Mouse (Mus musculus): ENCODE measurements at regions not wholly inside any gene's neighbourhood (a gene's known extent, or its start where the extent isn't known, plus 50 kb on each side); places are given as distances from the start of the nearest gene placed in this dataset.
"Not testable (repeated sequence)": the region's sequence is repeated elsewhere in the genome, so short reads cannot be mapped to it uniquely, and the experiment has no call there.

GRCm38 (mm10) chr16:8914183-8914582 lies 84.3 kb downstream of the 1810013L24Rik start:
- not testable (repeated sequence) for H3K27ac ChIP-seq (ENCODE audit: low read depth, low read length); H3K9me3 ChIP-seq (ENCODE audit: low read length); H3K27me3 ChIP-seq (ENCODE audit: insufficient read depth, low read length); ATAC-seq; H3K4me3 ChIP-seq (ENCODE audit: low read depth, low read length); H3K4me2 ChIP-seq (ENCODE audit: low read depth); H3K36me3 ChIP-seq (ENCODE audit: insufficient read depth); DNase-seq; H3K9ac ChIP-seq; H3K4me1 ChIP-seq (ENCODE audit: insufficient read depth)
- WGBS: 50% methylated on average over 1 of the region's 1 CpGs

GRCm38 (mm10) chr16:8916091-8916490 lies 86.2 kb downstream of the 1810013L24Rik start:
- 0 out of 2 replicates have a peak overlapping the region, but pooled peaks have one; percentile 29 for H3K27ac ChIP-seq (ENCODE audit: low read depth, low read length)
- H3K4me3 ChIP-seq (ENCODE audit: low read depth, low read length): no peak overlapping the region
- no peaks in the 10 kb centered on the region for H3K27me3 ChIP-seq (ENCODE audit: insufficient read depth, low read length)
- WGBS: 39% methylated on average over 6 of the region's 7 CpGs
- H3K36me3 ChIP-seq (ENCODE audit: insufficient read depth): no peaks in the 10 kb centered on the region
- 0 out of 2 replicates have a peak overlapping the region, but pooled peaks have one; percentile 10 for H3K9ac ChIP-seq
- no peaks in the 10 kb centered on the region for H3K4me1 ChIP-seq (ENCODE audit: insufficient read depth)
- peak; percentile 74 for ATAC-seq
- TF ChIP-seq CTCF (IDR thresholded peaks at IDR 0.05; ENCODE audit: low read depth): no peak
- peak; percentile 47 for DNase-seq
- no peaks in the 10 kb centered on the region for H3K9me3 ChIP-seq (ENCODE audit: low read length)
- no peak overlapping the region for H3K4me2 ChIP-seq (ENCODE audit: low read depth)

- H3K36me3 ChIP-seq (ENCODE audit: insufficient read depth): no peaks in the 10 kb centered on the region
- no peak for TF ChIP-seq CTCF (IDR thresholded peaks at IDR 0.05; ENCODE audit: low read depth)
Observed at GRCm38 (mm10) chr16:8918741-8919535, 89.0 kb downstream of the 1810013L24Rik start.

GRCm38 (mm10) chr16:8924732-8925131 lies 94.8 kb downstream of the 1810013L24Rik start:
- H3K36me3 ChIP-seq (ENCODE audit: insufficient read depth): no peaks in the 10 kb centered on the region
- ATAC-seq (no peak), DNase-seq (no peak)
- no peaks in the 10 kb centered on the region for H3K4me1 ChIP-seq (ENCODE audit: insufficient read depth)
- no peak overlapping the region for H3K9ac ChIP-seq
- TF ChIP-seq CTCF (IDR thresholded peaks at IDR 0.05; ENCODE audit: low read depth): no peak
- H3K4me3 ChIP-seq (ENCODE audit: low read depth, low read length): no peak overlapping the region
- H3K27me3 ChIP-seq (ENCODE audit: insufficient read depth, low read length): no peaks in the 10 kb centered on the region
- 82% methylated on average over 4 of the region's 4 CpGs for WGBS
- H3K9me3 ChIP-seq (ENCODE audit: low read length): no peaks in the 10 kb centered on the region
- no peak overlapping the region for H3K27ac ChIP-seq (ENCODE audit: low read depth, low read length)
- no peak overlapping the region for H3K4me2 ChIP-seq (ENCODE audit: low read depth)

More at GRCm38 (mm10) chr16:8918741-8919535, 89.0 kb downstream of the 1810013L24Rik start:
- Histone ChIP-seq H3K4me2 (ENCODE audit: low read depth) (no peak overlapping the region), H3K9ac (no peak overlapping the region), H3K4me3 (ENCODE audit: low read depth, low read length) (no peak overlapping the region), H3K9me3 (ENCODE audit: low read length) (no peaks in the 10 kb centered on the region), H3K27me3 (ENCODE audit: insufficient read depth, low read length) (no peaks in the 10 kb centered on the region), H3K27ac (ENCODE audit: low read depth, low read length) (no peak overlapping the region), H3K4me1 (ENCODE audit: insufficient read depth) (no peaks in the 10 kb centered on the region)
- WGBS: 65% methylated on average over 9 of the region's 9 CpGs
- ATAC-seq (no peak), DNase-seq (no peak)

- Histone ChIP-seq H3K27ac (ENCODE audit: low read depth, low read length) (no peak overlapping the region), H3K27me3 (ENCODE audit: insufficient read depth, low read length) (no peaks in the 10 kb centered on the region), H3K9me3 (ENCODE audit: low read length) (no peaks in the 10 kb centered on the region), H3K36me3 (ENCODE audit: insufficient read depth) (no peaks in the 10 kb centered on the region), H3K9ac (no peak overlapping the region), H3K4me2 (ENCODE audit: low read depth) (no peak overlapping the region), H3K4me3 (ENCODE audit: low read depth, low read length) (no peak overlapping the region), H3K4me1 (ENCODE audit: insufficient read depth) (no peaks in the 10 kb centered on the region)
- no peak for DNase-seq
- TF ChIP-seq CTCF (IDR thresholded peaks at IDR 0.05; ENCODE audit: low read depth): no peak
- ATAC-seq: no peak
Observed at GRCm38 (mm10) chr16:8931961-8932360, 102.1 kb downstream of the 1810013L24Rik start.

GRCm38 (mm10) chr16:8933121-8933520 lies 103.2 kb downstream of the 1810013L24Rik start:
- H3K27me3 ChIP-seq (ENCODE audit: insufficient read depth, low read length): no peaks in the 10 kb centered on the region
- DNase-seq (no peak), ATAC-seq (no peak)
- no peaks in the 10 kb centered on the region for H3K4me1 ChIP-seq (ENCODE audit: insufficient read depth)
- H3K36me3 ChIP-seq (ENCODE audit: insufficient read depth): no peaks in the 10 kb centered on the region
- TF ChIP-seq CTCF (IDR thresholded peaks at IDR 0.05; ENCODE audit: low read depth): no peak
- 95% methylated on average over 3 of the region's 3 CpGs for WGBS
- H3K27ac ChIP-seq (ENCODE audit: low read depth, low read length): no peak overlapping the region
- no peak overlapping the region for H3K4me2 ChIP-seq (ENCODE audit: low read depth)
- H3K9ac ChIP-seq: no peak overlapping the region
- H3K4me3 ChIP-seq (ENCODE audit: low read depth, low read length): no peak overlapping the region
- H3K9me3 ChIP-seq (ENCODE audit: low read length): no peaks in the 10 kb centered on the region

GRCm38 (mm10) chr16:8936446-8936845 lies 106.5 kb downstream of the 1810013L24Rik start:
- H3K36me3 ChIP-seq (ENCODE audit: insufficient read depth): no peaks in the 10 kb centered on the region
- H3K27ac ChIP-seq (ENCODE audit: low read depth, low read length): no peak overlapping the region
- no peaks in the 10 kb centered on the region for H3K4me1 ChIP-seq (ENCODE audit: insufficient read depth)
- no peak overlapping the region for H3K4me2 ChIP-seq (ENCODE audit: low read depth)
- H3K9ac ChIP-seq: no peak overlapping the region
- H3K27me3 ChIP-seq (ENCODE audit: insufficient read depth, low read length): no peaks in the 10 kb centered on the region
- TF ChIP-seq CTCF (IDR thresholded peaks at IDR 0.05; ENCODE audit: low read depth): no peak
- no peak overlapping the region for H3K4me3 ChIP-seq (ENCODE audit: low read depth, low read length)
- no peak for DNase-seq
- ATAC-seq: no peak
- no peaks in the 10 kb centered on the region for H3K9me3 ChIP-seq (ENCODE audit: low read length)

Data from forebrain, postnatal 0 days (tissue).